Mouse (Mus musculus): Measurements from ENCODE around the gene Lias. TPM values are rescaled to one million over a fixed set of nuclear protein-coding genes. Genes with fewer than 3 reads are reported as not detected.
A peak's percentile ranks its signal among the peaks of the same experiment; 100 is the strongest.

The Lias gene
- polyA plus RNA-seq, 1 experiment, result 32.1 TPM

GRCm38 (mm10) chr5:65401251-65401994 lies 10.1 kb downstream of the Lias start:
- no peaks in the 10 kb centered on the region; the same call in none of the 2 replicates for H3K36me3 ChIP-seq (ENCODE audit: control insufficient read depth, insufficient read depth, low read length)
- TF ChIP-seq POLR2A (IDR thresholded peaks at IDR 0.05; ENCODE audit: control insufficient read depth, low read depth, low read length) (no peak), CTCF (IDR thresholded peaks at IDR 0.05; ENCODE audit: control insufficient read depth, insufficient read depth, insufficient replicate concordance, low read depth, low read length) (peak; percentile 51; the same call in 1 of the 2 replicates)
- H3K4me3 ChIP-seq (ENCODE audit: control insufficient read depth, low read depth, low read length), result no peak overlapping the region
- no peaks in the 10 kb centered on the region for H3K4me1 ChIP-seq (ENCODE audit: control insufficient read depth, insufficient read depth, low read length)
- H3K27ac ChIP-seq (ENCODE audit: control insufficient read depth, insufficient read depth, low read depth, low read length), result no peak overlapping the region
- H3K27me3 ChIP-seq (ENCODE audit: control insufficient read depth, insufficient read depth, low read length), result no peaks in the 10 kb centered on the region

DNA sequence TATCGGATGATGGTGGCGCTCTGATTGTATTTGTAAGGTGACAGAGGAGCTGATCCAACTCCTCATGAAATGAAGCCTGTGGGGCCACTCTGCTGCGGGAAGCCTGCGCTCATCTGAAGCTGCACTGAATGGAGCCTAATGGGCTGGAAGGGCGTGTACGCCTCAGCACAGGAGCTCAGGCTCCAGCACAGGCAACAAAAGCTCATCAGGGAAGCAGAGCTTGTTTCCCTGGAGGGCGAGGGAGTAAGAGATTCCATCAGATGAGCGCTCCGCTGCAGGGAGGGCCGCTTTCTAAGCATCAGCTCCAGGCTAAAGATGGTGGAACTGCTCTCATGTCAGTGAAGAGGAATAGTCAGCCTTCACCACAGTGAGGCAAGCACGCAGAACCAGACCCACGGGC lies 16.7 kb downstream of the Lias start:
- no peak overlapping the region for H3K27ac ChIP-seq (ENCODE audit: control insufficient read depth, insufficient read depth, low read depth, low read length)
- no peak for TF ChIP-seq POLR2A (IDR thresholded peaks at IDR 0.05; ENCODE audit: control insufficient read depth, low read depth, low read length)
- no peak for TF ChIP-seq CTCF (IDR thresholded peaks at IDR 0.05; ENCODE audit: control insufficient read depth, insufficient read depth, insufficient replicate concordance, low read depth, low read length)

DNA sequence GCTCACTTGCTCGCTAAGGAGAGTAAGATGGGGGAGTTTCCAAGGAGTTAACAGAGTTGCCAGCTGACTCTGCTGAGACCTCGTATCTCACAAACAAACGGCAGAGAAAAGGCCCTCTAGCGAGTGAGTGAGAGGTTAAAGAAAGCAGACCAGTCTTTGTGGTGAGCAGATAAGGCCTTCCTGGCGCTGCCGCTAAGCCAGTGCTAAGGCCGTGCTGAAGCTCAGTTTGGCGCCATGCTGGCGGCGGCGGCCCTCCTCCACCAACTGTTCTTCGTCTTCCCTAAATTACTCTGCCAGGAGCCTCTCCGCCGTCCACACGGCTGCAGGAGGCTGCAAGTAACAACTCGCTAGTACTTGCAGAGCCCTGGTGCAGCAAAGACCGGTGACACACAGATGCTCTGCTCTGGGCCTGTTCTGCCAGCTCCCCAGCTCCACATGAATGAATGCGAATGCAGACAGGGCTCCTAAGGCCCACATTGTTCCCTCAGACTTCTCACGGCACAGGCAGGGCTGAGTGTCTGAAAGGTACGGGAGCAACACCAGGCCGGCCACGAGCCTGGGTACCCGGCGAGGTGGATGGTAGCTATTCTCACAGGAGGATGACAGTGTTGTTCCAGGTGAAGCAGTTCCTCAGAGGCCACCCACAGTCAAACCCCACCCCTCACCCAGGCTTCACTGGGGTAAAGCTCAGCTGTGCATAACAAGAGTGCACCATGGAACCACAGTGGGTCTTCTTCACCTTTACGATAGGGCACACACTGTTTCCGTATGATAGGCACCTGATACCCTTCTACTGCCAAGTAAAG lies 24.6 kb downstream of the Lias start:
- H3K4me3 ChIP-seq (ENCODE audit: control insufficient read depth, low read depth, low read length), result no peak overlapping the region
- H3K36me3 ChIP-seq (ENCODE audit: control insufficient read depth, insufficient read depth, low read length), result no peaks in the 10 kb centered on the region; the same call in 1 of the 2 replicates
- no peaks in the 10 kb centered on the region; the same call in 1 of the 2 replicates for H3K4me1 ChIP-seq (ENCODE audit: control insufficient read depth, insufficient read depth, low read length)
- TF ChIP-seq CTCF (IDR thresholded peaks at IDR 0.05; ENCODE audit: control insufficient read depth, insufficient read depth, insufficient replicate concordance, low read depth, low read length), result no peak
- TF ChIP-seq POLR2A (IDR thresholded peaks at IDR 0.05; ENCODE audit: control insufficient read depth, low read depth, low read length), result peak; percentile 22; the same call in 1 of the 2 replicates
- peak overlapping the region; percentile 1; the same call in 1 of the 2 replicates for H3K27ac ChIP-seq (ENCODE audit: control insufficient read depth, insufficient read depth, low read depth, low read length)
- no peaks in the 10 kb centered on the region for H3K27me3 ChIP-seq (ENCODE audit: control insufficient read depth, insufficient read depth, low read length)

More for the DNA sequence above, 16.7 kb downstream of the Lias start:
- Histone ChIP-seq H3K36me3 (ENCODE audit: control insufficient read depth, insufficient read depth, low read length) (no peaks in the 10 kb centered on the region; the same call in 1 of the 2 replicates), H3K27me3 (ENCODE audit: control insufficient read depth, insufficient read depth, low read length) (no peaks in the 10 kb centered on the region), H3K4me3 (ENCODE audit: control insufficient read depth, low read depth, low read length) (no peak overlapping the region), H3K4me1 (ENCODE audit: control insufficient read depth, insufficient read depth, low read length) (no peaks in the 10 kb centered on the region)

DNA sequence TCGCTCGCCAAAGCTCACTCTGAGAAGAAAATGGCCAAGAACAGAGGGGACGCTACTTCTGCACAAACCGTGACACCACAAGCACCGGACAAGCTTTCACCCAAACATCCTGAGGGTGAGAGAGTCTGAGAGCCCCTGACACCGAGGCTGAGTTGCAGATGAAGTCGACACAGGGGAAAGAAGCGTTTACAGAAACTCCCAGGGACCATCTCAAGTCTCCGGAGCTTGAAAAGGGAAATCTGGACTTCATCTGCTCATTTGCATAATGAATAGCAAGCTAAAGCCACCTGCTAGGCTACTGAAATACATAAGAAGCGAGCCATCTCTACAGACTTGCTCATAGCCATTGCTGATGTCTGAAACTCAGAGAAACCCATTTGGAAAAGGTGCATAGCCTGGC lies 27.8 kb downstream of the Lias start:
- no peak overlapping the region for H3K4me3 ChIP-seq (ENCODE audit: control insufficient read depth, low read depth, low read length)
- no peak for TF ChIP-seq POLR2A (IDR thresholded peaks at IDR 0.05; ENCODE audit: control insufficient read depth, low read depth, low read length)
- TF ChIP-seq CTCF (IDR thresholded peaks at IDR 0.05; ENCODE audit: control insufficient read depth, insufficient read depth, insufficient replicate concordance, low read depth, low read length), result no peak
- H3K4me1 ChIP-seq (ENCODE audit: control insufficient read depth, insufficient read depth, low read length), result no peaks in the 10 kb centered on the region; the same call in 1 of the 2 replicates
- no peaks in the 10 kb centered on the region; the same call in 1 of the 2 replicates for H3K36me3 ChIP-seq (ENCODE audit: control insufficient read depth, insufficient read depth, low read length)
- H3K27ac ChIP-seq (ENCODE audit: control insufficient read depth, insufficient read depth, low read depth, low read length), result no peak overlapping the region
- H3K27me3 ChIP-seq (ENCODE audit: control insufficient read depth, insufficient read depth, low read length), result no peaks in the 10 kb centered on the region

GRCm38 (mm10) chr5:65420822-65421221 lies 29.5 kb downstream of the Lias start:
- H3K4me1 ChIP-seq (ENCODE audit: control insufficient read depth, insufficient read depth, low read length), result no peaks in the 10 kb centered on the region; the same call in 1 of the 2 replicates
- H3K36me3 ChIP-seq (ENCODE audit: control insufficient read depth, insufficient read depth, low read length), result no peaks in the 10 kb centered on the region; the same call in 1 of the 2 replicates
- H3K27me3 ChIP-seq (ENCODE audit: control insufficient read depth, insufficient read depth, low read length), result no peaks in the 10 kb centered on the region
- TF ChIP-seq CTCF (IDR thresholded peaks at IDR 0.05; ENCODE audit: control insufficient read depth, insufficient read depth, insufficient replicate concordance, low read depth, low read length) (no peak), POLR2A (IDR thresholded peaks at IDR 0.05; ENCODE audit: control insufficient read depth, low read depth, low read length) (no peak)
- no peak overlapping the region for H3K4me3 ChIP-seq (ENCODE audit: control insufficient read depth, low read depth, low read length)
- H3K27ac ChIP-seq (ENCODE audit: control insufficient read depth, insufficient read depth, low read depth, low read length), result no peak overlapping the region

GRCm38 (mm10) chr5:65422803-65423202 lies 31.5 kb downstream of the Lias start:
- no peak overlapping the region for H3K4me3 ChIP-seq (ENCODE audit: control insufficient read depth, low read depth, low read length)
- no peak for TF ChIP-seq POLR2A (IDR thresholded peaks at IDR 0.05; ENCODE audit: control insufficient read depth, low read depth, low read length)
- TF ChIP-seq CTCF (IDR thresholded peaks at IDR 0.05; ENCODE audit: control insufficient read depth, insufficient read depth, insufficient replicate concordance, low read depth, low read length), result no peak
- no peaks in the 10 kb centered on the region for H3K27me3 ChIP-seq (ENCODE audit: control insufficient read depth, insufficient read depth, low read length)
- H3K36me3 ChIP-seq (ENCODE audit: control insufficient read depth, insufficient read depth, low read length), result no peaks in the 10 kb centered on the region; the same call in 1 of the 2 replicates
- no peak overlapping the region for H3K27ac ChIP-seq (ENCODE audit: control insufficient read depth, insufficient read depth, low read depth, low read length)
- no peaks in the 10 kb centered on the region for H3K4me1 ChIP-seq (ENCODE audit: control insufficient read depth, insufficient read depth, low read length)

GRCm38 (mm10) chr5:65424215-65424614 lies 32.9 kb downstream of the Lias start:
- Histone ChIP-seq H3K27me3 (ENCODE audit: control insufficient read depth, insufficient read depth, low read length) (no peaks in the 10 kb centered on the region), H3K36me3 (ENCODE audit: control insufficient read depth, insufficient read depth, low read length) (no peaks in the 10 kb centered on the region; the same call in 1 of the 2 replicates), H3K4me1 (ENCODE audit: control insufficient read depth, insufficient read depth, low read length) (no peaks in the 10 kb centered on the region), H3K27ac (ENCODE audit: control insufficient read depth, insufficient read depth, low read depth, low read length) (no peak overlapping the region), H3K4me3 (ENCODE audit: control insufficient read depth, low read depth, low read length) (no peak overlapping the region)
- no peak for TF ChIP-seq CTCF (IDR thresholded peaks at IDR 0.05; ENCODE audit: control insufficient read depth, insufficient read depth, insufficient replicate concordance, low read depth, low read length)
- TF ChIP-seq POLR2A (IDR thresholded peaks at IDR 0.05; ENCODE audit: control insufficient read depth, low read depth, low read length), result no peak

All from testis, adult 2 months (tissue).